ENCODE assay signal across 14 mouse cellular contexts in the genomic region with DNA sequence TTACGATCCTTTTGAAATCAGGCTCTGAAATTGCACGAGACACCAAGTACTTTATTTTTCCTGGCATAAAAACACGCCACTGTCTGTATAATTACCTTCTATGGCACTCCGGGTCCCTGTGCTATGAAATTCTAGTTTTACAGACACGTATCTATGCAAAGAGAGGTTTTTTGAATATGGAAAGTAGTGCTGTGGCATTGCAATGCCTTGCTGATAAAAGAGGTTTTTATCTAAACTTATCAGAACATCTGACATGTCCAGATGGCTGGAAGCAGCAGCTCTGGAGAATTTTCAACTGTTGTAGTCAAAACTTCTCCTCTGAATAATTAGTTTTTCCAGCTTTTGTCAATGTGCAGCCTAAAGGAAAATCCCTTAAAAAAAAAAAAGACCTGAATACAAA. TPM values are rescaled to one million over a fixed set of nuclear protein-coding genes. Genes with fewer than 3 reads are reported as not detected.
DNase-seq lines count a peak whose midpoint lies in the region; ATAC-seq and TF ChIP-seq lines count a peak whose summit lies in the region.
"Had no signal": no experiment of that assay in that cellular context is flagged by ENCODE, and none has a peak within 500 bp of the region (broad histone marks: within the 10 kb centered on the region; RNA-seq: fewer than 3 reads in every experiment).

A gene (minus strand): TSS at position 207 of the 400 bp plus-strand sequence.

- 30% methylated on average over 5 of the region's 5 CpGs for WGBS in hindbrain, embryonic 15.5 days
- WGBS in midbrain, embryonic 14.5 days, result 20% methylated on average over 5 of the region's 5 CpGs
- WGBS in liver, embryonic 11.5 days, result 79% methylated on average over 5 of the region's 5 CpGs

- H3K27me3 ChIP-seq in hindbrain, embryonic 15.5 days, result no peaks in the 10 kb centered on the region
- no peaks in the 10 kb centered on the region for H3K27me3 ChIP-seq in midbrain, embryonic 14.5 days (ENCODE audit: control insufficient read depth, insufficient read depth, low read length)
- no peaks in the 10 kb centered on the region for H3K27me3 ChIP-seq in liver, embryonic 11.5 days (replicated peaks; ENCODE audit: control insufficient read depth, insufficient read depth, low read length)

- no peak for ATAC-seq in hindbrain, embryonic 15.5 days (ENCODE audit: low FRiP score, low read depth)
- ATAC-seq in midbrain, embryonic 14.5 days (ENCODE audit: low FRiP score, low TSS enrichment), result no peak
- ATAC-seq in liver, embryonic 11.5 days (replicated peaks; ENCODE audit: low FRiP score), result no peak

- intact Hi-C loops in gastrocnemius, adult 2 months (cut with DNase I), result no loop called here

- no peak for TF ChIP-seq CTCF in gastrocnemius, adult 2 months (IDR thresholded peaks at IDR 0.05)

- H3K4me1 ChIP-seq in hindbrain, embryonic 15.5 days (replicated peaks), result no peaks in the 10 kb centered on the region
- no peaks in the 10 kb centered on the region for H3K4me1 ChIP-seq in midbrain, embryonic 14.5 days (ENCODE audit: control insufficient read depth, insufficient read depth, low read length)
- no peaks in the 10 kb centered on the region for H3K4me1 ChIP-seq in liver, embryonic 11.5 days (replicated peaks; ENCODE audit: control insufficient read depth, insufficient read depth, low read length)

- no peak within 1 kb of the TSS for H3K9ac ChIP-seq in hindbrain, embryonic 15.5 days
- H3K9ac ChIP-seq in midbrain, embryonic 14.5 days (replicated peaks; ENCODE audit: low read length), result no peak within 1 kb of the TSS
- H3K9ac ChIP-seq in liver, embryonic 11.5 days (ENCODE audit: low read depth, low read length), result no peak within 1 kb of the TSS

- no peak within 1 kb of the TSS for H3K4me3 ChIP-seq in hindbrain, embryonic 15.5 days
- H3K4me3 ChIP-seq in midbrain, embryonic 14.5 days (replicated peaks; ENCODE audit: low read depth, low read length), result no peak within 1 kb of the TSS
- no peak within 1 kb of the TSS for H3K4me3 ChIP-seq in liver, embryonic 11.5 days (ENCODE audit: low read depth, low read length)
- H3K4me3 ChIP-seq in gastrocnemius, adult 2 months, result no peak within 1 kb of the TSS

- peak; percentile 11 for DNase-seq in embryo, embryonic 11 days
- DNase-seq in embryo, embryonic 10 days (ENCODE audit: low spot score), result no peak
- peak; percentile 56 for DNase-seq in brain, adult 2 months (ENCODE audit: low read depth, low spot score)
- DNase-seq in midbrain, embryonic 14.5 days, result peak; percentile 28
- DNase-seq in liver, embryonic 11.5 days (ENCODE audit: low spot score), result no peak
- DNase-seq in gastrocnemius, adult 2 months, result no peak
- no peak for DNase-seq in frontal cortex, postnatal 36 days (ENCODE audit: low spot score in 2 of 2)
- DNase-seq: cerebellum, adult 18-20 months; kidney, adult 18-20 months had no signal

- H3K36me3 ChIP-seq in hindbrain, embryonic 15.5 days, result no peaks in the 10 kb centered on the region
- no peaks in the 10 kb centered on the region for H3K36me3 ChIP-seq in midbrain, embryonic 14.5 days (ENCODE audit: control insufficient read depth, insufficient read depth, low read length)
- H3K36me3 ChIP-seq in liver, embryonic 11.5 days (ENCODE audit: control insufficient read depth, insufficient read depth, low read length), result no peaks in the 10 kb centered on the region

- H3K9me3 ChIP-seq in hindbrain, embryonic 15.5 days, result no peaks in the 10 kb centered on the region
- H3K9me3 ChIP-seq in midbrain, embryonic 14.5 days (ENCODE audit: control insufficient read depth, low read length), result no peaks in the 10 kb centered on the region
- H3K9me3 ChIP-seq in liver, embryonic 11.5 days (ENCODE audit: control insufficient read depth, low read length), result no peaks in the 10 kb centered on the region

- H3K27ac ChIP-seq in hindbrain, embryonic 15.5 days (replicated peaks), result no peak within 1 kb of the TSS
- H3K27ac ChIP-seq in midbrain, embryonic 14.5 days (replicated peaks; ENCODE audit: low read depth, low read length), result no peak within 1 kb of the TSS
- no peak within 1 kb of the TSS for H3K27ac ChIP-seq in liver, embryonic 11.5 days (ENCODE audit: low read depth, low read length)
- H3K27ac ChIP-seq in gastrocnemius, adult 2 months, result no peak within 1 kb of the TSS

- 0 out of 2 replicates have a peak within 1 kb of the TSS, but pooled peaks have one; percentile 2 for H3K4me2 ChIP-seq in hindbrain, embryonic 15.5 days
- no peak within 1 kb of the TSS for H3K4me2 ChIP-seq in midbrain, embryonic 14.5 days (ENCODE audit: low read length)
- no peak within 1 kb of the TSS for H3K4me2 ChIP-seq in liver, embryonic 11.5 days

RNA-seq across cellular contexts. Expression of the gene that starts here (rescaled TPM):
- polyA plus RNA-seq in hindbrain, embryonic 15.5 days (2015; fragmentation: Nextera tagmentation; extraction: Ambion mirVana), result 0.48 and 1.1 TPM in 2 replicates
- polyA plus RNA-seq in midbrain, embryonic 14.5 days (2014; fragmentation: Nextera tagmentation; extraction: Ambion mirVana), result 1.4 and 1.6 TPM in 2 replicates
- not detected in 2 replicates for polyA plus RNA-seq in liver, embryonic 11.5 days (2014; fragmentation: Nextera tagmentation; extraction: Ambion mirVana)
- total RNA-seq in gastrocnemius, adult 2 months (2021), result not detected
- polyA plus RNA-seq: gonadal fat pad, adult 2 months; limb, embryonic 11.5 days; liver, embryonic 16.5 days; spleen, adult 2 months had no signal

Comparison
In these comparisons a context has a peak if more than half of its experiments do, and no peak if none do; other contexts are left out.
1. DNase-seq: peak in embryo, embryonic 11 days (single experiment), brain, adult 2 months (single experiment) and midbrain, embryonic 14.5 days (single experiment); none in embryo, embryonic 10 days (single experiment), liver, embryonic 11.5 days (single experiment), gastrocnemius, adult 2 months (single experiment) and frontal cortex, postnatal 36 days (0 of 2).